Mouse (Mus musculus) liver, adult 2 months (tissue): ENCODE results near the gene Olig1. TPM values are rescaled to one million over a fixed set of nuclear protein-coding genes. Genes with fewer than 3 reads are reported as not detected.

Experiments used
- DNase-seq: peaks from one replicate; pipeline ENCODE4 v3.0.0-alpha.2; 2011; ENCODE audit warnings: low read depth, low spot score; ENCODE audit errors: extremely low read depth
- H3K27ac ChIP-seq: fragments of 200-500 bp; replicated peaks from 2 replicates; pipeline ENCODE4 v1.5.1; 2012; ENCODE audit warnings: low read depth, mild to moderate bottlenecking, control low read depth, inconsistent platforms, low read length; ENCODE audit not compliant: insufficient read depth
- H3K27me3 ChIP-seq: fragments of 200-500 bp; 2 replicates; pipeline ENCODE4 v1.6.1; 2012; ENCODE audit warnings: mild to moderate bottlenecking, moderate library complexity, low read length, inconsistent platforms; ENCODE audit not compliant: control insufficient read depth, insufficient read depth
- H3K36me3 ChIP-seq: fragments of 200-500 bp; 2 replicates; pipeline ENCODE4 v1.6.1; 2012; ENCODE audit warnings: low read length, inconsistent platforms; ENCODE audit not compliant: control insufficient read depth, insufficient read depth
- H3K4me1 ChIP-seq: fragments of 200-500 bp; 2 replicates; pipeline ENCODE4 v1.6.1; 2011; ENCODE audit warnings: low read length; ENCODE audit not compliant: control insufficient read depth, insufficient read depth
- H3K4me3 ChIP-seq: fragments of 200-500 bp; 2 replicates; pipeline ENCODE4 v1.5.1; 2011; ENCODE audit warnings: low read depth, mild to moderate bottlenecking, control low read depth, low read length, moderate library complexity; ENCODE audit not compliant: insufficient read depth
- H3K79me2 ChIP-seq: fragments of 200-500 bp; 2 replicates; pipeline ENCODE4 v1.6.1; 2012; ENCODE audit warnings: inconsistent platforms, mild to moderate bottlenecking, low read length, moderate library complexity; ENCODE audit not compliant: control insufficient read depth, insufficient read depth
- H3K9ac ChIP-seq: fragments of 200-500 bp; 2 replicates; pipeline ENCODE4 v1.6.1; 2012; ENCODE audit warnings: low read depth, mild to moderate bottlenecking, control low read depth, inconsistent platforms, low read length
- CTCF ChIP-seq: fragments of 200-500 bp; IDR thresholded peaks from 2 replicates; pipeline ENCODE4 v1.5.1; 2011; ENCODE audit warnings: low read depth, low read length, control low read depth
- POLR2A ChIP-seq: fragments of 200-500 bp; IDR thresholded peaks from 2 replicates; pipeline ENCODE4 v1.6.1; 2011; ENCODE audit warnings: low read length, control low read depth; ENCODE audit not compliant: insufficient read depth; ENCODE audit errors: extremely low read depth
- WGBS: fragments of 180-500 bp; shearing (Covaris S2); methylation state at CpG from one replicate; pipeline ENCODE4 v1.1.7; 2018; 5-methylcytosine and 5-hydroxymethylcytosine counted together
- polyA plus RNA-seq: library from polyadenylated mRNA; depleted of rRNA; stranded (reverse); fragments of >200 nt; gene quantifications from 2 replicates; pipeline ENCODE4 v1.2.3, GENCODE M21; 2012; rRNA removed
- total RNA-seq: library from RNA; depleted of rRNA; stranded (reverse); fragments of >200 nt; gene quantifications from 2 replicates; pipeline ENCODE4 v1.2.3, GENCODE M21; 2014; rRNA removed

The Olig1 gene
- total and polyA plus RNA-seq, 2 experiments: 0.55 to 2.1 TPM

DNA sequence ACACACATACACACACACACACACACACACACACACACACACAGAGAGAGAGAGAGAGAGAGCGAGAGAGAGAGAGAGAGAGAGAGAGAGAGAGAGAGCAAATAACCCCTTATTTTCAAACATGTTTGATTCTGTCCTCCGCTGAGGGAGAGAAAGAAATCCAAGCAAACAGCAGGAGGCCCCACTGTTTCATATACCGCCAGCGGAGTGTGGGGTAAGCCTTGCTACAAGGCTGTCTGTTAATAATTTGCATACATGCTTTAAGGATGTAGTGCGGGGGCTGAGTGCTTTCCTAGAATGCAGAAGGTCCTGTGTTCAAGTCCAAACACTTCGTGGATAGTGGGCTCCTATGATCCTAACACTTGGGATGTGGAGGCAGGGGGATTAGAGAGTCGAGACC lies 43.3 kb downstream of the Olig1 start:
- Histone ChIP-seq H3K4me1 (no peaks in the 10 kb centered on the region), H3K27me3 (no peaks in the 10 kb centered on the region), H3K9ac (no peak overlapping the region), H3K27ac (no peak overlapping the region), H3K4me3 (no peak overlapping the region), H3K36me3 (no peaks in the 10 kb centered on the region), H3K79me2 (no peaks in the 10 kb centered on the region)
- DNase-seq: no peak
- 68% methylated on average over 7 of the region's 7 CpGs for WGBS
- TF ChIP-seq CTCF (no peak), POLR2A (no peak)

DNA sequence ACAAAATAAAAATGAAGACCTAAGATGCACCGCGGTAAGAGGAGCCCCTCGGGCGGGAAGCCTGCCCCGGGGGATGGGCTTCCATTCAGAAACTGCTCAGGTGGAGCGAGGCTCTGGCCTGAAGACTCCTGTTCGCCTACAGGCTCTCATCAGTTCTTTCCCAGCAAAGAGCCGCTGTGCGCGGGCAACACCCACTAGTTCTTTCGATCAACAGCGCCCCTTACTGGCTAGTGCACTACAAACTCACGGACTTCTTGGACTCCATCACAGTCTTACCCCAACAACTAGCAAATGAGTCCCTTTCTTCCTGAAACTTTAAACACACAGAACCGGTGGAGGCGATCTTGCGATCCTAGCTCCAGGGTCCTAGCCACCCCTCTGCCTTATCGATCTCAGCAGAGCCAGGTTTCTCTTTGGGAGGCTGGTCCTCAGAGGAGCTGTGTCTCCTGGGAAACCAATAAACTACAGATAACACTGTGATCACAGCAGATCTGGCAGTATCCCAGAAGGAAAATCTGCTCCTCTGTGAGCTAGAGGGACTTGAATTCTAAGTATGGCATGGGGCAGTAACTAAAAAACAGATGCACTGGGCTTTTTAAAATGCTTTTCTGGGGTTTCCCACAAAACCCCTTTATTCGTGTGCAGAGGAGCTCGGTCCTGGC lies 44.7 kb downstream of the Olig1 start:
- peak; percentile 79 for TF ChIP-seq CTCF
- TF ChIP-seq POLR2A: no peak
- H3K4me1 ChIP-seq: no peaks in the 10 kb centered on the region
- H3K9ac ChIP-seq: no peak overlapping the region
- no peaks in the 10 kb centered on the region for H3K27me3 ChIP-seq
- WGBS: 6% methylated on average over 19 of the region's 19 CpGs
- H3K79me2 ChIP-seq: no peaks in the 10 kb centered on the region
- no peak overlapping the region for H3K27ac ChIP-seq
- H3K36me3 ChIP-seq: no peaks in the 10 kb centered on the region
- no peak overlapping the region for H3K4me3 ChIP-seq
- DNase-seq: peak; percentile 65

DNA sequence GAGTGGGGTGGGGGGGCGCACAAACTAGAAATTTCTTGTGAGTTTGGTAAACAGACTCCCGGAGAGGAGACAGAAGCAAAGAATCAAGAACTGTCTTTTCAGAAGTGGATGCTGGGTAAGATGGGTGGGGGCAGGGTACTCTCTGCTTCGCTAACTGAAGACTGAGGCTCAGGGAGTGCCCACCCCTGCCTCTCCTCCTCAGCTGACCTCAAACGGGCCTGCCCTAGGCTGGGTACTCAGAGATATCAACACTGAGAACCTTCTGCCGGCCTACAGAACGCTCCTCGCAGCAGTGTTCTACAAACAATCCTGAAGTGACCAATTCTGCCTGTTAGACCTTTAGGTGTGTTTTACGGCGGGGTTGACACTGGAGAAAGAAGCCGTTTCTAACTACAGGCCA lies 50.6 kb downstream of the Olig1 start:
- H3K4me1 ChIP-seq: no peaks in the 10 kb centered on the region
- 70% methylated on average over 10 of the region's 10 CpGs for WGBS
- no peak overlapping the region for H3K9ac ChIP-seq
- no peak for TF ChIP-seq CTCF
- TF ChIP-seq POLR2A: no peak
- H3K27ac ChIP-seq: no peak overlapping the region
- no peaks in the 10 kb centered on the region for H3K36me3 ChIP-seq
- no peak overlapping the region for H3K4me3 ChIP-seq
- no peak for DNase-seq
- H3K79me2 ChIP-seq: no peaks in the 10 kb centered on the region
- no peaks in the 10 kb centered on the region for H3K27me3 ChIP-seq

DNA sequence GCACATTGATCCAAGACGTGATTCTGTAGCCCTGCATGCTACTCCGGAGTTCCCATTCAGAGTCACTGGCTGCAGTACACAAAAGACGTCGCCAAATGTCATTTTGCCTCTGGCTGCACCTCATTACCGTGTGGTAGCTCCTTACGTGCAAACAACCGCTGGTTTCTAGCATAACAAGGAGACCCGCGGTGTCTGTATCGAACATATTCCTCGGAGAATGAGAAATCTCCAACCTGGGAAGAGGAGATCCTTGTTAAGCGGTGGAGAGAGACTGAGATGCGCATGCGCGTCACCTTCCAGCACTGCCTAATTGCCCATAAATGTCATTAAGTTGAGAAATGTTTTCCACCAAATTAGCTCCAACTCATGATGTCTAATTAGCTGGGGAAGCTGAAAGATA lies 51.0 kb downstream of the Olig1 start:
- DNase-seq: no peak
- H3K79me2 ChIP-seq: no peaks in the 10 kb centered on the region
- no peaks in the 10 kb centered on the region for H3K4me1 ChIP-seq
- no peak overlapping the region for H3K4me3 ChIP-seq
- WGBS: 63% methylated on average over 15 of the region's 15 CpGs
- TF ChIP-seq CTCF (no peak), POLR2A (no peak)
- H3K27me3 ChIP-seq: no peaks in the 10 kb centered on the region
- no peak overlapping the region for H3K9ac ChIP-seq
- no peak overlapping the region for H3K27ac ChIP-seq
- no peaks in the 10 kb centered on the region for H3K36me3 ChIP-seq

Other genes with a start within 250 kb of the Olig1 start
- 24.1 and 26.1 TPM in 2 replicates for gene Paxbp1, start 225.2 kb upstream of the Olig1 start, total RNA-seq
- 4.8 and 8.1 TPM in 2 replicates for gene Paxbp1, start 225.2 kb upstream of the Olig1 start, polyA plus RNA-seq
- gene 4932438H23Rik, start 174.7 kb upstream of the Olig1 start, total RNA-seq: not detected in 2 replicates
- gene 4932438H23Rik, start 174.7 kb upstream of the Olig1 start, polyA plus RNA-seq: not detected in 2 replicates
- not detected in 2 replicates for gene Olig2, start 44.3 kb upstream of the Olig1 start, total RNA-seq
- not detected in 2 replicates for gene Olig2, start 44.3 kb upstream of the Olig1 start, polyA plus RNA-seq
- 69.1 and 84.2 TPM in 2 replicates for gene Ifnar2, start 103.0 kb downstream of the Olig1 start, total RNA-seq
- 115 and 144 TPM in 2 replicates for gene Ifnar2, start 103.0 kb downstream of the Olig1 start, polyA plus RNA-seq
- gene Gm21970, start 121.9 kb downstream of the Olig1 start, total RNA-seq: 0.83 TPM in 1 of 2 replicates, not detected in the other
- not detected in 2 replicates for gene Gm21970, start 121.9 kb downstream of the Olig1 start, polyA plus RNA-seq
- 7.3 and 9.5 TPM in 2 replicates for gene Il10rb, start 136.4 kb downstream of the Olig1 start, total RNA-seq
- 5.0 and 5.1 TPM in 2 replicates for gene Il10rb, start 136.4 kb downstream of the Olig1 start, polyA plus RNA-seq
- gene Ifnar1, start 215.5 kb downstream of the Olig1 start, total RNA-seq: 26.4 and 28.3 TPM in 2 replicates
- 11.9 and 14.0 TPM in 2 replicates for gene Ifnar1, start 215.5 kb downstream of the Olig1 start, polyA plus RNA-seq